Mouse (Mus musculus) limb, embryonic 12.5 days (tissue): ENCODE measurements around the gene Ncoa5. TPM values are rescaled to one million over a fixed set of nuclear protein-coding genes. Genes with fewer than 3 reads are reported as not detected.

Experiments used
- ATAC-seq: fragments of 200-750 bp; cut with Nextera tagmentation; 2 replicates; pipeline ENCODE4 v1.8.0; 2017; ENCODE audit warnings: low read depth, moderate TSS enrichment; ENCODE audit not compliant: insufficient number of reproducible peaks, insufficient read depth, low FRiP score, low TSS enrichment
- H3K27ac ChIP-seq: fragments of 300-500 bp; sonication (generic); 2 replicates; pipeline ENCODE4 v1.5.1; 2016; ENCODE audit warnings: mild to moderate bottlenecking, moderate library complexity
- H3K27me3 ChIP-seq: fragments of 300-500 bp; sonication (generic); 2 replicates; pipeline ENCODE4 v1.6.1; 2016; ENCODE audit warnings: mild to moderate bottlenecking, moderate library complexity
- H3K36me3 ChIP-seq: fragments of 300-500 bp; sonication (generic); 2 replicates; pipeline ENCODE4 v1.6.1; 2016; ENCODE audit warnings: mild to moderate bottlenecking, moderate library complexity
- H3K4me1 ChIP-seq: fragments of 300-500 bp; sonication (generic); replicated peaks from 2 replicates; pipeline ENCODE4 v1.6.1; 2016
- H3K4me2 ChIP-seq: fragments of 300-500 bp; sonication (generic); 2 replicates; pipeline ENCODE4 v1.6.1; 2016; ENCODE audit warnings: mild to moderate bottlenecking, moderate library complexity
- H3K4me3 ChIP-seq: fragments of 300-500 bp; sonication (generic); replicated peaks from 2 replicates; pipeline ENCODE4 v1.5.1; 2016; ENCODE audit warnings: mild to moderate bottlenecking
- H3K9ac ChIP-seq: fragments of 300-500 bp; sonication (generic); replicated peaks from 2 replicates; pipeline ENCODE4 v1.6.1; 2016; ENCODE audit warnings: mild to moderate bottlenecking, moderate library complexity
- H3K9me3 ChIP-seq: fragments of 300-500 bp; sonication (generic); 2 replicates; pipeline ENCODE4 v1.6.1; 2016; ENCODE audit warnings: mild to moderate bottlenecking, moderate library complexity
- WGBS: fragments of 180-500 bp; shearing (Covaris S2); methylation state at CpG from one replicate; pipeline ENCODE4 v1.1.7; 2016; 5-methylcytosine and 5-hydroxymethylcytosine counted together
- polyA plus RNA-seq: library from polyadenylated mRNA; unstranded; fragments of >200 nt; fragmentation: Nextera tagmentation; extraction: Ambion mirVana; gene quantifications from 2 replicates; pipeline ENCODE4 v1.2.1, GENCODE M21; 2016

Gene Ncoa5
- polyA plus RNA-seq, 1 experiment from 2014 or later: 125 TPM

DNA sequence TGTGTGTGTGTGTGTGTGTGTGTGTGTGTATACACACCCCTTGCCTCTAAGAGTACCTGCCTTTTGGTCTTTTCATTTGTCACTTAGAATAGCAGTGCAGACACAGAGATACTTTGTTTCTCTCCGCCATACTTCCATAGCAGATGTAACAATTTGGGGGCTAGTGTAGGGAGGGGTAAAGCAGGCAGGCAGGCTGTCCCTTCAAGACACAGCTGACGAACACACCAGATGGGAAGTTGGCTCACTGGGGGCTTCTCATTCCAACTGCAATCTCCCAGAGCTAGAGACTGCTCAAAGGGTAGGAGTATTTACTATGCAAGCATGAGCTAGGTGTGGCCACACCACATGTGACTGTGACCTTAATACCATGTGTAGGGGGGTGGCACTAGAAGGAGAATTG is 34.1 kb upstream of the Ncoa5 start:
- Histone ChIP-seq H3K36me3 (no peaks in the 10 kb centered on the region), H3K4me1 (peaks cover 7% of the 10 kb centered on the region), H3K4me3 (no peak overlapping the region), H3K9ac (no peak overlapping the region), H3K9me3 (no peaks in the 10 kb centered on the region), H3K27me3 (peaks cover 46% of the 10 kb centered on the region), H3K27ac (no peak overlapping the region), H3K4me2 (no peak overlapping the region)
- WGBS: 74% methylated on average over 2 of the region's 2 CpGs
- no peak for ATAC-seq

DNA sequence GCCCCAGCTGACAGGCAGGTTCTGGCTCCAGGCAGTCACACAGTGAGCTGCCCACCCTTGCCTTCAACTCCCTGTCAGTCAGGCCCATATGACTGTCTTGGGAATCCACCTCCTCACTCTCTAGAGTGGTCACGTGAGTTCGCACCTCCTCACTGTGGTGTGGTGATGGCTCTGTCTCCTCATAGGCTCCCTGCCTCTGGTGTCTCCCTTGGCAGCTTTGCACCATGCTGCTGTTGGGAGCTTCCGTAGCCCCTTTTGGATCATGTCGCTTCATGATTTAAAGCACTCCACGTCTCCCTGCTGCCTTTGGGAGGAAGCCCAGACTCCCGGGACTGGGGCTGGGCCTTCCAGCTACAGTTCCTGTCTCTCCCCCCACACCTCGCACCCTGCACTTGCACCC is 29.8 kb upstream of the Ncoa5 start:
- WGBS: 44% methylated on average over 7 of the region's 7 CpGs
- Histone ChIP-seq H3K9ac (no peak overlapping the region), H3K4me3 (no peak overlapping the region), H3K27me3 (peaks cover 5% of the 10 kb centered on the region; the same call in 1 of the 2 replicates), H3K9me3 (no peaks in the 10 kb centered on the region), H3K4me2 (no peak overlapping the region), H3K4me1 (no peaks in the 10 kb centered on the region), H3K27ac (no peak overlapping the region), H3K36me3 (no peaks in the 10 kb centered on the region)
- no peak for ATAC-seq

DNA sequence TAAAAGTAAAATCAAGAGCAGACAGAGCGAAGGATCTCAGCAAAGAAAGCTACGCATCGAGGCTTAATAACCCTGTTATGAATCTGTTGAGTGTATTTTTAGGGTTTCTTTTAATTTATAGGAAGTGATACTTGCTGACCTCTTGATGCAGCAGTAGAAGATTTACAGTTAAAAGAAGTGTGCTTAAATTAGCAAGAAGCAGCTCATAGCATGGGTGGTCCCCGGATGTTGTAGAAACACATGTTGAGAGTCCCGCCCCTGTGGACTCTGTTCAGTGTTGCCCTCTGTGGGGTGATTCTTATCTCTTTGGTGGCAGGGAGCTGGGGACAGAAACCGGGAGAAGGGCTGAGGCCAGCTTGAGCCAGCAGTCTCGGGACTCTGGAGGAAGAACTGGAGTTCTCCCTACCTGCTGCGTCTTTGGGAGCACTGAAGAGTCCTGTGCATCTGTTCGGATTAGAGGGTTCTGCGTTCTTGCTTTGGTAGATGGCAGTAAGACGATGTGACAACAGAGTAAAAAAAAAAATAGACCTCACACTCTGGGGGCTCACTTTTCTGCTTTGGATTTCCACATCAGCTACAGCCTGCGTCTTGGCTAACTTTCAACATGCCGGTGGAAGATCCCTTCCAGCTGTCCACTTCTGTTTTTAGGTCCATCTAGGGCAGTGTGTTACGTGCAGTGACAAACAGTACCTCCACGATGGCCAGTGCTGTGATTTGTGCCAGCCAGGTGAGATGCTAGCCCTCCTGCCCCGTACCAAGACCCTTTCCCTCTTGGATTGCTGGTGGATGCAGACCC is 27.2 kb upstream of the Ncoa5 start:
- Histone ChIP-seq H3K27me3 (peaks cover 6% of the 10 kb centered on the region; the same call in 1 of the 2 replicates), H3K4me3 (no peak overlapping the region), H3K9ac (no peak overlapping the region), H3K36me3 (no peaks in the 10 kb centered on the region), H3K4me1 (no peaks in the 10 kb centered on the region), H3K4me2 (no peak overlapping the region), H3K27ac (no peak overlapping the region), H3K9me3 (no peaks in the 10 kb centered on the region)
- WGBS: 79% methylated on average over 16 of the region's 16 CpGs
- ATAC-seq: no peak

DNA sequence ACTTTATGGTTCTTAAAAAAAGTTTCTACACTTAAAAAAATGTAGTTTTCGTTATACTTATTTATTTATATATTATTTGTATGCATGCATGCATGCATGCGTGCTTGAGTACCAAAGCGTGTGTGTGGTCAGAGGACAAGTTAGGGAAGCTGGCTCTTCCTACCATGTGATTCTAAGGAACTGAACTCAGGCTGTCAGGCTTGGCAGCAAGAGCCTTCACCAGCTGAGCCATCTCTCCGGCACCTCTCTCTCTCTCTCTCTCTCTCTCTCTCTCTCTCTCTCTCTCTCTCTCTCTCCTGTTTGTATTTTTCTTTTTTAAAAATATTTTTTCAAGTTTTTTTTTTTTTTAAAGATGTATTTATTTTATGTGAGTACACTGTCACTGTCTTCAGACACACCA is 25.3 kb upstream of the Ncoa5 start:
- no peak overlapping the region for H3K4me2 ChIP-seq
- H3K27ac ChIP-seq: no peak overlapping the region
- H3K9me3 ChIP-seq: no peaks in the 10 kb centered on the region
- no peak overlapping the region for H3K9ac ChIP-seq
- H3K27me3 ChIP-seq: peaks cover 11% of the 10 kb centered on the region; the same call in 1 of the 2 replicates
- ATAC-seq: no peak
- H3K36me3 ChIP-seq: no peaks in the 10 kb centered on the region
- peaks cover 17% of the 10 kb centered on the region for H3K4me1 ChIP-seq
- no peak overlapping the region for H3K4me3 ChIP-seq
- 91% methylated on average over 4 of the region's 4 CpGs for WGBS

DNA sequence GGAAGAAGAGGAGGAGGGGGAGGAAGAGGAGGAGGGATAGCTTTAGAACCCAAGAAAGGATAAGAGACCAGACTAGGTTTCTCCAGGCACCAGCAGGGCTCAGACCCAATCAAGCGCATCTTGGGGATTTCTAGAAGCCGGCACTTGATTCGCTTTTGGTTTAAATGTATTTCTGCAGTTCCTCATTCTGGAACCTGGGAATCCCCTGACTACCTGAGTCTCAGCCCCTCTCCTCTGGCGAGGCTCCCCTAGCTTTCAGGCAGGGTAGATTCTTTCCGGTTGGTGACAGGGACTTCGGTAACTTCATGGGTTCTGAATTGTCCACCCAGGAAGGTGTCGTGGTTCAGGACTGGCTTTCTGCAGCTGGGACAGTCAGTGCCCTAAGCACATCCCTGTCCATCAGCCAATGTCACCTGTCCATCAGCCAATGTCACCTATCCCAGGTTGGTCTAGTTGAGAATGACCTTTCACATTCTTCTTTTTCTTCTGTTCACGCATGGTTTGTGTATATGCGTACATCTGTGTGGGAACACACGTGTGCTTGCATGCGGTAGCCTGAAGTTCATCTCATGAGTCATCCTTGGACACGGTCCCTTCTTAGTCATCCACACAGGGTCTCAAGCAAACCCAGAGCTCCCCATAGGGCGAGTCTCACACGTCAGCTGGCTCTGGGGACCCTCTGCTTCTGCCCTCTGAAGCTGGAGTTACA is 21.9 kb upstream of the Ncoa5 start:
- Histone ChIP-seq H3K4me3 (peak overlapping the region; percentile 29; the same call in 1 of the 2 replicates), H3K27ac (no peak overlapping the region), H3K4me1 (peaks cover 19% of the 10 kb centered on the region), H3K36me3 (no peaks in the 10 kb centered on the region), H3K27me3 (peaks cover 14% of the 10 kb centered on the region; the same call in 1 of the 2 replicates), H3K4me2 (peak overlapping the region; percentile 58), H3K9me3 (no peaks in the 10 kb centered on the region), H3K9ac (no peak overlapping the region)
- WGBS: 81% methylated on average over 14 of the region's 14 CpGs
- ATAC-seq: no peak

DNA sequence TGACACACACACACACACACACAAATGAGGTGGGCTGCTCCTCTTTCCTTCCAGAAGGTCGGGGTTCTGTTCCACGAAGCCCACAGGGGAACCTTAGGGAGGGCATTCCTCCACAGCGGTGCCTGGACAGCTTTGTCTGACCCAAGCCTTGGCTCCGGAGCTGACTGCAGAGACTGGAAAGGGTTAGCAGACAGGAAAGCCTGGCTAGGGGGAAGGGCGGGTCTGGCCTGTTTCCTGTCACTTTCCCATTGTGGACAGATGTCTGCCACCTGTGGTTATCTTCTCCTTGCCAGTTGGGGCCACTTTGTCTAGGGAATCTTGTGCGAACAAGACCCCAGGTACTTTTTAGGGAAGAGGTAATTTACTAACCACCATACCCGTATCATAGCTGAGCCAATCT is 21.2 kb upstream of the Ncoa5 start:
- H3K9ac ChIP-seq: peak overlapping the region; percentile 52

DNA sequence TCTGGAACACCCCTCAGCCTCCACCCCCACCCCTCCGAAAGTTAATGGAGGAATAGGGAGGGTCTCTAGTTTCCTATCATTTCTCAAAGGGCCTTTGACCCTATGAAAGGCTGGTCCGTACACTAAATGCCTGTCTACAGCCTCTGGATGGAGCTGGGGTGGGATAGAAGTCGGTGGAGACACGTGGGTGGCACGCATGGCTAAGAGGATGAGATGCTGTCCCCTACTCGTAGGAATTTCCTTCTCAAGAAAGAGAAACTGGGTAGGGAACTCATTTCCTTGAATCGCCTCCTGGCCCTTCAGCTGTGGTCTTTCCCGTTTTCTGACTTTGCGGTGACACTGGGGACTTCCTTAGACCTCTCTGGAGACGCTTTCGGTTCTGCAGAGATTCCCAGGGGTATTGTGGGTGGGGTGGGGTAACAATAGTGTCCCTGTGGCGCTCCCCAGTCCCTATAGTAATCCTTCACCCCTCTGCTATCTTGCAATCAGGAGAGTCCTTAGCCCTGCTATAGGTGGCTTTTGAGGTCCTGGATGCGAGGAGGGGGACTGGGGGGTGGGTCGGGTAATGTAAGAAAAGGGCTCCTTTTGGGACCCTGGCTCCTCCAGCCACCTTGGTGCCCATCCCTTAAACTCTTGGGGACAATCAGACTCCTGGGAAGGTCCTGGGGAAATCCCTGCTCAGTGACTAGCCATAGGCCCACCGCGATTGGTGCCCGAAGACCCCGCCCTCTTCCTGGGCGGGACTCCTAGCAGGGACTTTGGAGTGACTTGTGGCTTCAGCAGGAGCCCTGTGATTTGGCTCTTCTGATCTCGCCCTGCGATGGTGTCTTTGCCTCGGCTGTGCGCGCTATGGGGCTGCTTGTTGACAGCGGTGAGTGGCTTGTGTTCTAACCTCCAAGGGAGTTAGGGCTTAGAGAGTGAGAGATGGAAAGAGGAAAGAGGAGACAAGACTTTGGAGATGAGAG is 20.5 kb upstream of the Ncoa5 start, which contains the start of gene Cd40:
TSS of gene Cd40 (plus strand) at position 740 of the 965 bp plus-strand sequence.
- Histone ChIP-seq H3K9me3 (no peaks in the 10 kb centered on the region), H3K27me3 (peaks cover 21% of the 10 kb centered on the region; the same call in 1 of the 2 replicates), H3K4me3 (peak within 1 kb of the TSS; percentile 29), H3K4me2 (peak within 1 kb of the TSS; percentile 58), H3K9ac (peak within 1 kb of the TSS; percentile 52), H3K36me3 (no peaks in the 10 kb centered on the region), H3K4me1 (peaks cover 19% of the 10 kb centered on the region), H3K27ac (no peak within 1 kb of the TSS)
- ATAC-seq: no peak
- WGBS: 18% methylated on average over 25 of the region's 25 CpGs

More for the DNA sequence above, 21.2 kb upstream of the Ncoa5 start:
- Histone ChIP-seq H3K4me3 (peak overlapping the region; percentile 29), H3K4me2 (peak overlapping the region; percentile 58), H3K36me3 (no peaks in the 10 kb centered on the region), H3K27ac (no peak overlapping the region), H3K27me3 (peaks cover 19% of the 10 kb centered on the region; the same call in 1 of the 2 replicates), H3K9me3 (no peaks in the 10 kb centered on the region), H3K4me1 (peaks cover 19% of the 10 kb centered on the region)
- no peak for ATAC-seq
- under 1% methylated on average over 7 of the region's 7 CpGs for WGBS

DNA sequence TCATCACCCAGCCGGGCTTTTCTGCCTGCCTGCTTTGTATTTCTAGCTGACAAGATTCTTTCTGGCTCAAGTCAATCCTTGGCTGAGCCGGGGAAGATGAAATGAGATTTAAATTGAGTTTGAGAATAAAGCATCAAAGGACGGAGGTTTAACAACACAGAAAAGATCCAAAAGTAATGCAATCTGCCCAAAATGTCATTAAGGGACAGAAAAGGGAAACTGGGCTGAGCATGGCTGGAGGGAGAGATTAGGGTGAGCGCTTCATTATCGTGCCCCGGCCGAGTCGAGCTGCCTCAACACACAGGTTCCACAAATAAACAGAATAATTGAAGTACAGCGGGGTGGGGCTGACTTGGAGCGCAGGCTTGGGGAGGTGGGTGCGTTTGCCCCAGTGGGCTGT is 16.9 kb upstream of the Ncoa5 start:
- Histone ChIP-seq H3K4me3 (no peak overlapping the region), H3K9me3 (no peaks in the 10 kb centered on the region), H3K27ac (no peak overlapping the region), H3K36me3 (no peaks in the 10 kb centered on the region), H3K9ac (no peak overlapping the region), H3K27me3 (peaks cover 12% of the 10 kb centered on the region; the same call in 1 of the 2 replicates), H3K4me1 (peaks cover 18% of the 10 kb centered on the region), H3K4me2 (no peak overlapping the region)
- no peak for ATAC-seq
- WGBS: 58% methylated on average over 11 of the region's 11 CpGs

DNA sequence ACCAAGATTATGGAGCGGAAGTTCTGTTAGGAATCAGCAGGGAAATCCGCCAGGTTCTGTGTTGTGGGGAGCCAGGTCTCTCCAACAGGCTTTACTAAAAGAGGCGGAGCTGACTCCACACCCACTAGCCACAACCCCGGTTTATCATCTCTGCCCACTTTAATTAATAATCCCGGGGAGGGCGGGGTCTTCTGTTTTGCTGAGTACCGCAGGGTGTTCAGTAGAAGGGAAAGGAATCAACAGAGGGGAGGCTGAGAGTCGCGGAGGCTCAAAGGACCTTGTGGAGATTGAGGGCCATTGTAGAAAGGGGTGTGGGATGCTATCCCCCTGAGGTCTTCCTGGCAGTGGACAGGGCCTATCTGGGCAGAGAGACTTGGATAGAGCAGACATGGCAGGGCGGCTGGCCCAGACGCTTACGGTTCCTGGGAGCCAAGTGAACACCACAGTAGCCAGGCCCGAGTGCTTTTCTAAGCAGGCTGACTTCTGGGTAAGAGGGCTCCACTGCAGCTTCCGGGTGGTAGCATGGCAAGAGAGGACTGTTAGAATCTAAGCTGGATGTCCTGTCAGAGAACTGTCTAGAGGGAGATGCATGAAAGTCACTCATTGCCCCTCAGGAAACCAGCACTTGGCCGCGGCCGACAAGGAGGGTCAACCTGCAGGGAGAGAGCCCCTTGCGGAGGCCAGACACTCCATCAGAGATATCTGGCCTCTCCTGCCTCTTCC is 16.3 kb upstream of the Ncoa5 start:
- no peak for ATAC-seq
- H3K4me2 ChIP-seq: no peak overlapping the region
- no peaks in the 10 kb centered on the region for H3K9me3 ChIP-seq
- H3K27ac ChIP-seq: no peak overlapping the region
- H3K4me3 ChIP-seq: no peak overlapping the region
- H3K27me3 ChIP-seq: peaks cover 10% of the 10 kb centered on the region; the same call in 1 of the 2 replicates
- no peak overlapping the region for H3K9ac ChIP-seq
- H3K36me3 ChIP-seq: no peaks in the 10 kb centered on the region
- H3K4me1 ChIP-seq: peaks cover 13% of the 10 kb centered on the region; the same call in 1 of the 2 replicates
- WGBS: 83% methylated on average over 18 of the region's 18 CpGs

DNA sequence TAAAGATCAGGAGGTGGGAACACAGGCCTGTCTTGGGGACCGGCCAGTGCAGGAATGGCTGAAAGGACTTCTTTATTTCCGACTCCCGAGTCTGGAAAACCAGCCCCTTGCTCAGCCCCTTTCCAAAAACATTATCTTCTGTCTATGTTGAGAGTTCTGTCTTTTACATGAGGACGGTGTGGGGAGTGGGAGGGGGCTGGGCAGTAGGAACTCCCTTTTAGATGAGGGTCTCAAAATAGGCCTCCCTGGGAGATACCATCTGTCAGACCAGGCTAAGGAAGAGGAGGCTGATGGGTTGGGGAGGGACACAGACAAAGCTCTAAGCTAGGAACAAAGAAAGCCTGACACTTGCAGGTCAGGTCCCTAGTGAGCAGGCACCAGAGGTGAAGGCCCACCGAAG is 14.4 kb upstream of the Ncoa5 start:
- 64% methylated on average over 5 of the region's 5 CpGs for WGBS
- no peak overlapping the region for H3K27ac ChIP-seq

More for the DNA sequence above, 14.4 kb upstream of the Ncoa5 start:
- Histone ChIP-seq H3K4me3 (no peak overlapping the region), H3K9me3 (no peaks in the 10 kb centered on the region), H3K4me2 (no peak overlapping the region), H3K27me3 (peaks cover 10% of the 10 kb centered on the region; the same call in 1 of the 2 replicates), H3K9ac (no peak overlapping the region), H3K4me1 (no peaks in the 10 kb centered on the region), H3K36me3 (no peaks in the 10 kb centered on the region)
- ATAC-seq: no peak
